Mouse (Mus musculus) gastrocnemius, adult 8-10 months (tissue): ENCODE measurements around the gene Tspan14. TPM values are rescaled to one million over a fixed set of nuclear protein-coding genes. Genes with fewer than 3 reads are reported as not detected.

Experiments
- DNase-seq, 2 experiments: peaks; one replicate each; pipeline ENCODE4 v3.0.0; 2022; ENCODE audit warnings: low spot score in 2 of 2
- total RNA-seq, 4 experiments: library from RNA; stranded (reverse); gene quantifications; 2 replicates each; pipeline ENCODE4 v1.2.4; 2022

Gene Tspan14
- total RNA-seq, 4 experiments from 2014 or later = 8.9 to 11.6 (median 10.3) TPM

DNA sequence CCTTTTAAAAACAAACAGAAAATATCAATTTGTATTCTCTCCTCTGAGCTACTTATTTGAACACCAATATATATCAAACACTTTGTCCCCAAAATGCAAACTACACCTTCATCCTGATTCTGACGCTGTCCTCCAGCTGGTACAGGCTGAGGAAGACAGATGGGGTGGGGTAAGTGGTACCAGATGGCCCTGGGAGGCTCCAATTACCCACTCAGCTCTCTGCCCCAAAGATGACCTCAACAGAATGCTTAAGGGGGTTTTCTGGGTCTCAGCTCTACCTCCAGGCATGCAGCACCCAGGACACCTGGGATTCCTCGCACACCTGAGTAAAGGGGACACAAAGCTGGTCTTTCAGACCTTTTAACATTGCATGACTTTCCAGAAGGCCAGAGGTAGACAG is 13.9 kb downstream of the Tspan14 start:
- no peak for DNase-seq

- DNase-seq = no peak
Measured at GRCm38 (mm10) chr14:40952301-40952700, 14.3 kb downstream of the Tspan14 start.

DNA sequence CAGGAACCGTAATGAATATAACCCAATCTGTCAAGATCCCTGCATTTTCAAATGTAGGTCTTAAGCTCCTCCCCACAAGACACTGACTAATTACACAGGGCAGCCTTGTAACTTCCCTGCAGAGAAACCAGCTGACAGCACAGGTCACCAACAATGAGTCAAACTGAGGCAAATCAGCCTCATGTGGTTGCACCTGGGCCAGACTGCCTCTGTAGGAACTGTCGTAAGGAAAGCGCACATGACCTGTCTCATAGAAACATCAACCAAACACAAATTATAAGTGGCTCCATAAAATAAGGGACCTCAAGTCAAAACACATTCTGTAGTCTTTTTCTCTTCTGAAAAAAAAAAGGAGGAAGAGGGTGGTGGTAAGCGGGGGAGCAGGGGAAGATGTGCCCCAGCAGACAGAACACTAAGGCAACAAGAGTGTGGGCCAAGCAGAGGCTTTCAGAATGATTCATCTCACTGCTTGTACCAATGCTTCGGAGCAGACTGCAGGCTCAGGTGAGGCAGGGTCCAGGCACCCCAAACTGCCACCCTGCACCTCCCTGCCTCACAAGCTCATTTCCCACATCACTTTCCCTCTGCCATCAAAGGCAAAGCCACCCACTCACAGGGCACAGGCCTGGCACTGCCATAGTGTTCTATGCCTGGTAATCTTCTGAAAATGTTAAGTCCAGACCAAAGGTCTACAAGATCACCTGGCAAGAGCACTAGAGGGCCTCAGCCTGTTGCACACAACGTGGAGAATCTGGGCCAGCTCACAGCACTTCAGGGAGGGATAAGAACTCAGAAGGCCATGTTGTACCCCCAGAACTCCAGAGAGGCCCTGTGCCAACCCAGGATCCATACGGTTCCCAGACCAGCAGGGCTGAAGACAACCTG is 16.6 kb downstream of the Tspan14 start:
- no peak for DNase-seq

DNA sequence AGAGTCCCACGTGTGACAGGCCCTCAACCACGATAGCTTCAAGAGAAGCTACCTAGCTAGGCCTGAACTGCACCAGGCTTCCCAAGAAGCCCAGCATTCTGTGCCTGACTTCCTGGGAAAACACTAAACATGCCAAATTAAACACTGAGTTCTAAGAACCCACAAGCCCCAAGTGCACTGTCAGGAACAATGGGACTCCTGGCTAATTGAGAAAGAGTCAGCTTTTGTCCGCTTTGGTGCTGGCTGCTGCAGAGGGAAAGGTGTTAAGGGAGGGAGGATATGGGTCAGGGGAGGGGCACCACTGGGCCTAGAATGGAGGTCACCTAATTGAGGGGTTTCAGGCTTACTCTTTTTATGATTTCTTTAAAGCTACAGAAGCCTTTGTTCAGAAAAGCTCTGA is 17.6 kb downstream of the Tspan14 start:
- DNase-seq = no peak

- no peak for DNase-seq
Measured at GRCm38 (mm10) chr14:40948522-40948921, 18.1 kb downstream of the Tspan14 start.

DNA sequence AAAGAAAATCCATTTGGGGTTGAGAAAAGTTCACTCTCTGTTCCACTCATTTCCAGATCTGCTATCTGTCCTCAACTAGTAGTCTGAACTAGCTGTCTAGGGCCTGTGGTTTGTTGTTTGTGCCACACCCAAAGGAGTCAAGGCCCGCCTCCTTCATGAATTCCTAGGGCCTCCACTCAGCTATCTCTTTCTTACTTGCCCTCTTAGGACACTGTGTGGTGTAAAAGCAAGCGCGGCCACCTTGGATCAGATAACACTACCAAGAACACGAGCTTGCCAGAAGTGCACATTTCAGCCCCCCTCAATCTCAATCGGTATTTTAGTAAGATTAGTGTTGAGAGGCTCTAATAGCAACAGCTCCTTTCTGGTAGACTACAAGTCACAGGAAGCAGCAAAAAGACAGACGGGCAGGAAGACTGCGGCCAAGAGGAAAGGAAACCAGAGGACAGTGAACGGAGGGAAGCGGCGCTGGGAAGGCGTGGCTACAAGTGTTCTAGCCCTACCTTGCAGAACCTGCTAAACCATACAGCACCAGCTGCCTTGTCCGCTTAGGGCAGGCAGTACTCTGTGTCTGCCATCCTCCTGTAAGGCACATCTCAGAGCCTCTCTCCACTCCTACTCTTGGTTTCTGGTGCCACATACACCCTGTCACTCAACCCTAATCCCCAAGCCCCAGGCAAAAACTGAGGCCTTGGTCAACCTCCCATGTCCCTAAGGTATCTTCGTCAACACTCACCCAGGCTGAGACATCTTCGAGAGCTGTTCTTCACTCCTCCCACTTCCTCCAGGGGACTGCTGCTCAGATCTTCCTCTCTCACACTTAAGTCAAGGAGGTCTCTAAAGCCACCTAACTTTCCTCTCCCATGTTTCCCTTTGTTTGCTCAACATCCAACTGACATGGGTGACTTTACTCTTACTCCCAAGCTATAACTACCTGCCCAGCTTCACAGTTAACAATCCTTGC is 18.9 kb downstream of the Tspan14 start:
- no peak for DNase-seq

DNA sequence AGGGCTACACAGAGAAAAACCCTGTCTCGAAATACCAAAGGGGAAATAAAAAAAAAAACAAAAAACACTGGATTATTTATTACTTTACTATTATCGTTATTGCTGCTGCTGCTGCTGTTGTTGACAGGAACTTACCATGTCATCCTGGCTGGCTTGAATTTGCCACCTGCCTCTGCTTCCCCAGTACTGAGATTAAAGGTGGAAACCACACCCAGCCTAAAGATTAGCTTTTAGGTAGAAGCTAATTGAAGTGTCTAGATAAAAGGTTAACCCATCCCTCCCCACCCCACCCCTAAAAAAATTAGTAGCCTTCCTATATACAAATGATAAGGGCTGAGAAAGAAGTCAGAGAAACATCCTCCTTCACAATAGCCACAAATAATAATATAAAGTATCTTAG is 22.8 kb downstream of the Tspan14 start:
- no peak for DNase-seq

DNA sequence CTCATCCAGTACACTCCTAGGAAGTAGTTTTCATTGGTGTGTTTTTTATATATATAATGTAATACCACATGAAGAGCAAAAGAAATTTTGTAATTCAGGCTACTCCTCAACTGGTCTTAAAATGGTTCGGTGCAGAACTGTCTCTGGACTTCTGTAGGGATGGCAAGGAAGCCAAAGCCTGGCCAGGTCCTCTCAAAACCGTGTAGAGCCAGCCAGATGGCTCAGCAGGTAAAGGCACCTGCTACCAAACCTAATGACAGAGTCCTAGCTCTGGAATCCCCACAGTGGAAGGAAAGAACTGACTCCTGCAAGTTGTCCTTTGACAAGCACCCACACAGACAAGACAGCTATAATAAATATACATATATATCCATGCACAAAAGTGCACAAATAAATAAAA is 24.2 kb downstream of the Tspan14 start:
- DNase-seq = no peak

GRCm38 (mm10) chr14:40938380-40938987 is 28.1 kb downstream of the Tspan14 start:
- DNase-seq = no peak

- DNase-seq = no peak
Measured at GRCm38 (mm10) chr14:40937052-40937451, 29.6 kb downstream of the Tspan14 start.

DNA sequence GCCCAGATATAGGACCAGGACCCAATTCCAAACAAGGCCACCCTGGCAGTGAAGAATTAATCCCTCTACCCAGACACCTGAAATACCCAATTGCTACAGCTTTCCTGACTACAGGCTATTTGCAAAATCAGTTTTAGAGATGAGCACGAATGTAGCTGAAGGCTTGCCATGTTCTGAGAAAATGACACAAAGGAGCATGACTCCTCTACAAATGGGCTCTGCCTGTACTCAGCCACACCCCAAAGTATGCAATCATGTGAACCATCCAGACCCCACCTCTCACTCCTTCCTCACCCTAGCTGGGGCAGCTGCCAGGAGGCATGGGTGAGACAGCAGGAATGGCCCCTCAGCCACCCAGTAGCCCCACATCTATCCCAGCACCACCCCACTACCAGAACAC is 31.1 kb downstream of the Tspan14 start:
- DNase-seq = no peak

GRCm38 (mm10) chr14:40935054-40935453 is 31.6 kb downstream of the Tspan14 start:
- DNase-seq = no peak

DNA sequence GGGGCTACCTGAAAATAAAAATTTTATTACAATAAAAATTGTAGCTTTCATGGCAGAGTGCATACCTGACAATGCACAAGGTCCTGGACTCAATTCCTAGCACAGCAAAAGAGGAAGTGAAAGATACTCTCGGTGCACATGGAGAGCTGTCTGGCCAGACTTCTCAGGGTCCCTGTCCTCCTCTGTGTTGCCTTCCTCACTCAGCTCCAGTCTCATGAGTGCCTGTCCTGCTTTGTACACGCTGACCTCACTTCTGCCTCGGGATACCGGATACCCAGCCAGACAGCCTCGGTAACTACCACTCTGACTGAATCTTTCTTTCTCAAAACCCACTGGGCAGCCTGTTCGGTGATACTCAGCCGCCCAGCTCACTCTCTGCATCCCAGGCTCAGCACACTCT is 33.3 kb downstream of the Tspan14 start:
- DNase-seq = no peak

- DNase-seq = no peak
Measured at GRCm38 (mm10) chr14:40932225-40932624, 34.4 kb downstream of the Tspan14 start.

DNA sequence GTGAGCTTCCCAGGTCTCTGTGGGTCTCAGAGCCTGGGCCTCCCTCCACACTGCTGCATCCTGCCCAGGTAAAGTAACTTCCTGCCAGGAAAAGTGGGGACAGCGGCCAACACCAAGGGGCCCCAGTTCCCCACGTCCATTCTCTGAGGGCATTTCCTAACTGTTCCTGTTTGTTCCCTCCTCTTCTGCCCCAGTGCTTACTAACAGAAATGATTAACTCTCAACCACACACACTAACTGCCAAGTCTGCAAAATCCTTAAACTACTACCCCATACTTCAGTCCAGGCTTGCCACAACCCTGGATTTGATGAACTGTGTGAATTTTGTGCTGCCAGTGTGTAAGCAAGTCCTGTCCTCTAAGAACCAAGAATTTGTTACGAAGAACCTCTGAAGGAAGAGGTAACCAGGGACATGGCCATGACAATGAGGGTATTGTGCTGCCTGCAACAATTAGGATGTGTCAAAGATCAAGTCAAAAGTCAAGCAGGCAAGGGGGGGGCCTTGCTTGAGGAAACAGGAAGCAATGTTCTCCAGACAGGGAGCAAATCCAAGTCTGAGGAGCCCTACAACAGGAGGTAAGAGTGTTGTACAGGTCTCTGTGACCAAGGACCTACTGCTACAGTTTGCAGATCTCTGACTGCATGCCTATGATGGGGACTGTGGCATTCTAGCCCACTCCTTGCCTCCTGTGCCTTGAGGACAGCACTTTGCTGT is 35.3 kb downstream of the Tspan14 start:
- no peak for DNase-seq

- no peak for DNase-seq
Measured at GRCm38 (mm10) chr14:40929943-40930342, 36.7 kb downstream of the Tspan14 start.

- no peak for DNase-seq
Measured at GRCm38 (mm10) chr14:40928897-40929296, 37.7 kb downstream of the Tspan14 start.

- DNase-seq = no peak
Measured at GRCm38 (mm10) chr14:40927041-40927440, 39.6 kb downstream of the Tspan14 start.

DNA sequence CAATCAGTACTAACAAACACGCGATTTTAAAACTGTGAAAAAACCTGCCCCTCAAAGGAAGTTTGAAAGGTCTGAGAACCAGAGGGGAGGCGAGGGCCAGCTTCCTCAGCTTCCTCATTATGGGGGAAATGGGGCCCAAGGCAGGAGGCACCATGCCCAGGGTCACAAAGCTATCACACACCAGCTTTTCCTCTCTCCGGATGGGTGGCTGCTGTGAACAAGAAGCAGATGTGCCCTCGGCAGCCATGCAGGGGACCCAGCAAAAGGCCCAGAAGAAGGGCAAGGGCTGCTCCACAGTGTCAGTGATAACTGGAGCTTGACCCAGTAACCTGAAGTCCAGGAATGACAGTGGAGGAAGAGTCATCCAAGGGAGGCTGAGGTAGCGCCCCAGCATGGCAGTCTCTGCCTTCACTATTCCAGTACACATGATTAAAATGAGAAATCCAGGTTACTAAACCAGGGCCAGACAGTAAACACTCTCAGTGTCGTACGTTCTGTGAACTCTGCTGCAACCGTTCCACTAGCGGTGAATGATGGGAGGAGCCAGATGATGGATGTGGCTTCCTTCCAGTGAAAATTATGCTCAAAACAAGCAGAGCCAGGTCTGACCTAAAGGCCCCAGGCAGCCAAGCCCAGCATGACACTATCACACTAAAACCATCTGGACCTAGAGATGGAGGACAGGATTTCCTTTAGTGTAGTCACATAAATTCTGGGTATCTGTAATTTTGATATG is 42.1 kb downstream of the Tspan14 start:
- DNase-seq = no peak

GRCm38 (mm10) chr14:40921241-40921640 is 45.4 kb downstream of the Tspan14 start:
- no peak for DNase-seq
